Mouse (Mus musculus) hindbrain, embryonic 12.5 days (tissue): Measurements from ENCODE around the gene Glra3. TPM values are rescaled to one million over a fixed set of nuclear protein-coding genes. Genes with fewer than 3 reads are reported as not detected.

Experiments used
- ATAC-seq: fragments of 200-750 bp; cut with Nextera tagmentation; 2 replicates; pipeline ENCODE4 v1.8.0; 2017; ENCODE audit warnings: moderate TSS enrichment; ENCODE audit not compliant: low FRiP score
- H3K27ac ChIP-seq: fragments of 300-500 bp; sonication (generic); 2 replicates; pipeline ENCODE4 v1.5.1; 2016; ENCODE audit warnings: mild to moderate bottlenecking
- H3K27me3 ChIP-seq: fragments of 300-500 bp; sonication (generic); 2 replicates; pipeline ENCODE4 v1.6.1; 2016; ENCODE audit warnings: mild to moderate bottlenecking
- H3K36me3 ChIP-seq: fragments of 300-500 bp; sonication (generic); 2 replicates; pipeline ENCODE4 v1.6.1; 2016; ENCODE audit warnings: mild to moderate bottlenecking
- H3K4me1 ChIP-seq: fragments of 300-500 bp; sonication (generic); 2 replicates; pipeline ENCODE4 v1.6.1; 2016
- H3K4me2 ChIP-seq: fragments of 300-500 bp; sonication (generic); replicated peaks from 2 replicates; pipeline ENCODE4 v1.6.1; 2016; ENCODE audit warnings: mild to moderate bottlenecking
- H3K4me3 ChIP-seq: fragments of 300-500 bp; sonication (generic); 2 replicates; pipeline ENCODE4 v1.5.1; 2016; ENCODE audit warnings: mild to moderate bottlenecking
- H3K9ac ChIP-seq: fragments of 300-500 bp; sonication (generic); 2 replicates; pipeline ENCODE4 v1.6.1; 2016; ENCODE audit warnings: mild to moderate bottlenecking, moderate library complexity
- H3K9me3 ChIP-seq: fragments of 300-500 bp; sonication (generic); replicated peaks from 2 replicates; pipeline ENCODE4 v1.6.1; 2016; ENCODE audit warnings: mild to moderate bottlenecking
- WGBS: fragments of 180-500 bp; shearing (Covaris S2); methylation state at CpG from one replicate; pipeline ENCODE4 v1.1.7; 2016; 5-methylcytosine and 5-hydroxymethylcytosine counted together
- polyA plus RNA-seq: library from polyadenylated mRNA; unstranded; fragments of >200 nt; fragmentation: Nextera tagmentation; extraction: Ambion mirVana; gene quantifications from 2 replicates; pipeline ENCODE4 v1.2.1, GENCODE M21; 2016

Glra3 gene
- polyA plus RNA-seq, 1 experiment from 2014 or later = 0.22 TPM

DNA sequence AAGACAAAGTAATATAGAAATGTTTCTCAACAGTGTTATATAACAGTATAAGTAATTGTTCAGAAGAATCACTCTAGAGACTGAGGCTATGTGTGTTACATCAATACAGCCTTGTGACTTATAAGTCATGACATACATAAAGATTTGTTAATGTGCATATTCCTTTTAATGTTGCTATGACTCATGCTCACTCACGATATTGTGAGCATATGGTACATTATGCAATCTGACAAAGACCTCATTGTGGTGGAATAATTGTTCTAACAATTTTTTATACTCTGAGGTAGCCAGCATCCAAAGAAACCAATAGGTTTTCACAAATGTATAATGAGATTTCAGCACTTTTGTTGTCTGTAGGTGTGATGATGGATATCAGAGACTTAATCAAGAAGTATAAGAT is 210.4 kb downstream of the Glra3 start:
- no peak for ATAC-seq
- H3K36me3 ChIP-seq = no peaks in the 10 kb centered on the region
- H3K4me2 ChIP-seq = no peak overlapping the region
- H3K9me3 ChIP-seq = no peaks in the 10 kb centered on the region
- 83% methylated on average over 1 of the region's 1 CpGs for WGBS
- no peaks in the 10 kb centered on the region for H3K4me1 ChIP-seq
- no peaks in the 10 kb centered on the region for H3K27me3 ChIP-seq
- H3K9ac ChIP-seq = no peak overlapping the region
- H3K27ac ChIP-seq = no peak overlapping the region
- no peak overlapping the region for H3K4me3 ChIP-seq

DNA sequence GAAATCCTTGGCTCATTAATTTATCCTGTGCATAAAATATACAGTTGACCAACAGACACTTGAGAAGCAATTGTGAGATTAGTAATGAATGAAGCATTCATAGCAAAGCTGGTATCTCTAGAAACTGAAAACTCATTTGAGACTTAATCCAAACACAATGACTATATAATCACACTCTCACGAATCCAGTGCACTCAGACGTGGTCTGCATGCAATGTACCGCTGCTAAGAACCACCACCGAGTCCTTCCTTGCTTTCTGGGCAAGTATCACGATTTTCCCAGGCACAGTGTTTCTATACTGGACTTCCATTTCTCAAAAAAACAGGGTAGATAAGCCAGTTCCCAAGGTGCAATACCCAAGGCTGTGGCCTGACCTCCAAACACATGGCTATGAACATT is 211.3 kb downstream of the Glra3 start:
- 78% methylated on average over 5 of the region's 5 CpGs for WGBS
- Histone ChIP-seq H3K4me3 (no peak overlapping the region), H3K27me3 (no peaks in the 10 kb centered on the region), H3K4me1 (no peaks in the 10 kb centered on the region), H3K9ac (no peak overlapping the region), H3K4me2 (no peak overlapping the region), H3K36me3 (no peaks in the 10 kb centered on the region), H3K27ac (no peak overlapping the region), H3K9me3 (no peaks in the 10 kb centered on the region)
- ATAC-seq = no peak

DNA sequence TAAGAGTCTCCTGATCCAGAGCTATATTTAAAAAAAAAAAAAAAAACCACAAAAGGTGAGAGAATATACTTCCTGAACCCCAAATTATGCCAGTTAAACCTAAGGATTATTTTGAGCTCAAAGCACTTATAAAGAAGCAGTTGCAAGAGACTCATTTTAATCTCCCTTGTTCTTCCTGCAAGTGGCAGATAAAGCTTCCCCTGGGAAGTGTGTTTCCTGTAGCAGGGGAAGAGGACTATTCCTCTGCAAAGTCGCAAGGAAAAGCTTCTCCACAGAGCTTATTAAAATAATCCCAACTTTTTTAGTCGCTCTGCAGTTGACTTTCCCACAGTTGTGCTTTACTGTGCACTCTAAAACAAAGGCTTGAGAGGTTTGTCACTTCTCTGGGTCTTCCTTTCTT is 218.7 kb downstream of the Glra3 start:
- WGBS = 42% methylated on average over 2 of the region's 2 CpGs
- no peak overlapping the region for H3K4me3 ChIP-seq
- H3K27me3 ChIP-seq = no peaks in the 10 kb centered on the region
- H3K27ac ChIP-seq = no peak overlapping the region
- H3K9me3 ChIP-seq = no peaks in the 10 kb centered on the region
- H3K9ac ChIP-seq = no peak overlapping the region
- H3K36me3 ChIP-seq = no peaks in the 10 kb centered on the region
- H3K4me2 ChIP-seq = no peak overlapping the region
- H3K4me1 ChIP-seq = no peaks in the 10 kb centered on the region
- no peak for ATAC-seq

Other genes starting within 250 kb of the Glra3 start
- not detected in 2 replicates for gene Adam29, start 33.5 kb upstream of the Glra3 start, polyA plus RNA-seq